Mouse (Mus musculus) liver, embryonic 14.5 days (tissue): ENCODE data around the gene Polr1e.

ENCODE experiments used
- CTCF ChIP-seq: IDR thresholded peaks from 2 replicates; pipeline ENCODE4 v1.5.1; 2016; ENCODE audit warnings: antibody characterized with exemption, low read depth, control low read depth
- EP300 ChIP-seq: IDR thresholded peaks from 2 replicates; pipeline ENCODE4 v1.6.1; 2016; ENCODE audit warnings: antibody characterized with exemption, low read depth

DNA sequence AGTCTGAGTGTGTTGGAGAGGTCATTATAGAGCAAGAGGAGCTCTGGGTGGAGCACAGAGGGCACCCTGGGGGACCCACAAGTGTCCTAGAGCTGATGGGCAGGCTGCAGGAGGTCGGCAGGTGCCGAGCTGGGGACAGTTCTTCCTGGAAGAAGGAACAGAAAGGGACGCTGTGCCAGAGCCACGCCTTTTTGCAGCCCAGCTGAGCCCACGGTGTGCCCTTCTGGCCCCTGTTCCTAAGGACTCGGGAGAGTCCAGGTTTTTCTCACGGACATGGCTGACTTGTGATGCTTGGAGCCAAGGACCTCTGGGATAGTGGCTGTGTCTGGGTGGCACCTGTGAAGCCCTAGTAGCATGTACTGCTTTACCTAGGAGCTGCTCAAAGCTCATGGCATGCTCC, 22.4 kb downstream of the Polr1e start:
- no peak for TF ChIP-seq CTCF
- no peak for TF ChIP-seq EP300
